Mouse (Mus musculus): ENCODE measurements around the gene Panx2.

The Panx2 gene

GRCm38 (mm10) chr15:89059161-89059931, at the start of gene Panx2:
TSS of gene Panx2 (plus strand) at chr15:89059734.
- peak; percentile 70 to 73 for DNase-seq

GRCm38 (mm10) chr15:89016722-89017121, 42.8 kb upstream of the Panx2 start:
- DNase-seq, result no peak

- no peak for DNase-seq
Measured at GRCm38 (mm10) chr15:89020085-89020484, 39.4 kb upstream of the Panx2 start.

GRCm38 (mm10) chr15:89020492-89020891, 39.0 kb upstream of the Panx2 start:
- no peak for DNase-seq

GRCm38 (mm10) chr15:89044381-89044780, 15.2 kb upstream of the Panx2 start:
- DNase-seq, result no peak

GRCm38 (mm10) chr15:89046356-89046755, 13.2 kb upstream of the Panx2 start:
- DNase-seq, result no peak

GRCm38 (mm10) chr15:89054666-89055065, 4.9 kb upstream of the Panx2 start:
- DNase-seq, result no peak

- peak in 1 of 2 experiments; percentile 47 for DNase-seq
Measured at GRCm38 (mm10) chr15:89058736-89059135, 798 bp upstream of the Panx2 start.

- DNase-seq, result peak; percentile 71 to 75
Measured at GRCm38 (mm10) chr15:89060032-89060681, 623 bp downstream of the Panx2 start.

- DNase-seq, result peak in 1 of 2 experiments; percentile 23
Measured at GRCm38 (mm10) chr15:89060811-89061460, 1.4 kb downstream of the Panx2 start.

- DNase-seq, result no peak
Measured at GRCm38 (mm10) chr15:89061761-89062517, 2.4 kb downstream of the Panx2 start.

GRCm38 (mm10) chr15:89062518-89062910, 3.0 kb downstream of the Panx2 start:
- DNase-seq, result peak in 1 of 2 experiments; percentile 5

- DNase-seq, result peak in 1 of 2 experiments; percentile 23
Measured at GRCm38 (mm10) chr15:89063001-89063400, 3.5 kb downstream of the Panx2 start.

- peak; percentile 62 for DNase-seq
Measured at GRCm38 (mm10) chr15:89063536-89063935, 4.0 kb downstream of the Panx2 start.

GRCm38 (mm10) chr15:89064891-89065290, 5.4 kb downstream of the Panx2 start:
- peak in 1 of 2 experiments; percentile 24 for DNase-seq

GRCm38 (mm10) chr15:89067609-89068008, 8.1 kb downstream of the Panx2 start:
- peak in 1 of 2 experiments; percentile 24 for DNase-seq

GRCm38 (mm10) chr15:89068226-89068625, 8.7 kb downstream of the Panx2 start:
- peak; percentile 38 to 50 for DNase-seq

GRCm38 (mm10) chr15:89069336-89069840, 9.9 kb downstream of the Panx2 start:
- peak; percentile 9 to 12 for DNase-seq

GRCm38 (mm10) chr15:89070606-89071005, 11.1 kb downstream of the Panx2 start:
- peak in 1 of 2 experiments; percentile 16 for DNase-seq

GRCm38 (mm10) chr15:89073993-89074603, 14.6 kb downstream of the Panx2 start:
- no peak for DNase-seq

GRCm38 (mm10) chr15:89074613-89075477, 15.3 kb downstream of the Panx2 start, which contains the start of gene Trabd:
TSS of gene Trabd (plus strand) at chr15:89075124.
- no peak for DNase-seq

Data from cerebellum, postnatal 10 days (tissue).